Mouse (Mus musculus): ENCODE data around the gene Mfsd10.
"Not testable (repeated sequence)": the region's sequence is repeated elsewhere in the genome, so short reads cannot be mapped to it uniquely, and the experiment has no call there.

Gene Mfsd10

GRCm38 (mm10) chr5:34607100-34607880 lies 29.7 kb downstream of the Mfsd10 start:
- no peak for DNase-seq (ENCODE audit: low spot score)

- DNase-seq (ENCODE audit: low spot score), result no peak
Measured at GRCm38 (mm10) chr5:34604576-34604975, 32.4 kb downstream of the Mfsd10 start.

- DNase-seq (ENCODE audit: low spot score), result no peak
Measured at GRCm38 (mm10) chr5:34593202-34593727, 43.7 kb downstream of the Mfsd10 start.

GRCm38 (mm10) chr5:34592666-34593065 lies 44.3 kb downstream of the Mfsd10 start:
- no peak for DNase-seq (ENCODE audit: low spot score)

- DNase-seq (ENCODE audit: low spot score), result not testable (repeated sequence)
Measured at GRCm38 (mm10) chr5:34592224-34592623, 44.8 kb downstream of the Mfsd10 start.

- no peak for DNase-seq (ENCODE audit: low spot score)
Measured at GRCm38 (mm10) chr5:34591388-34592004, 45.5 kb downstream of the Mfsd10 start.

GRCm38 (mm10) chr5:34590702-34591101 lies 46.3 kb downstream of the Mfsd10 start:
- no peak for DNase-seq (ENCODE audit: low spot score)

- no peak for DNase-seq (ENCODE audit: low spot score)
Measured at GRCm38 (mm10) chr5:34590059-34590458, 47.0 kb downstream of the Mfsd10 start.

GRCm38 (mm10) chr5:34587881-34588280 lies 49.1 kb downstream of the Mfsd10 start:
- no peak for DNase-seq (ENCODE audit: low spot score)

- no peak for DNase-seq (ENCODE audit: low spot score)
Measured at GRCm38 (mm10) chr5:34585216-34585615, 51.8 kb downstream of the Mfsd10 start.

Data from retina, embryonic 14.5 days (tissue).